Mouse (Mus musculus) stomach, embryonic 15.5 days (tissue): ENCODE measurements around the gene Defb36. TPM values are rescaled to one million over a fixed set of nuclear protein-coding genes. Genes with fewer than 3 reads are reported as not detected.

Source experiments
- ATAC-seq: fragments of 200-750 bp; cut with Nextera tagmentation; 2 replicates; pipeline ENCODE4 v1.8.0; 2017; ENCODE audit warnings: low read depth, moderate number of reproducible peaks, moderate TSS enrichment; ENCODE audit not compliant: insufficient read depth, low FRiP score
- H3K27ac ChIP-seq: fragments of 300-500 bp; sonication (generic); 2 replicates; pipeline ENCODE4 v1.5.1; 2015; ENCODE audit warnings: mild to moderate bottlenecking, inconsistent platforms
- H3K27me3 ChIP-seq: fragments of 300-500 bp; sonication (generic); replicated peaks from 2 replicates; pipeline ENCODE4 v1.6.1; 2015; ENCODE audit warnings: inconsistent platforms
- H3K36me3 ChIP-seq: fragments of 300-500 bp; sonication (generic); 2 replicates; pipeline ENCODE4 v1.6.1; 2015; ENCODE audit warnings: inconsistent platforms
- H3K4me1 ChIP-seq: fragments of 300-500 bp; sonication (generic); 2 replicates; pipeline ENCODE4 v1.6.1; 2015; ENCODE audit warnings: inconsistent platforms
- H3K4me2 ChIP-seq: fragments of 300-500 bp; sonication (generic); 2 replicates; pipeline ENCODE4 v1.6.1; 2015; ENCODE audit warnings: mild to moderate bottlenecking, inconsistent platforms
- H3K4me3 ChIP-seq: fragments of 300-500 bp; sonication (generic); replicated peaks from 2 replicates; pipeline ENCODE4 v1.5.1; 2015; ENCODE audit warnings: inconsistent platforms
- H3K9ac ChIP-seq: fragments of 300-500 bp; sonication (generic); 2 replicates; pipeline ENCODE4 v1.6.1; 2015; ENCODE audit warnings: inconsistent platforms
- H3K9me3 ChIP-seq: fragments of 300-500 bp; sonication (generic); 2 replicates; pipeline ENCODE4 v1.6.1; 2016; ENCODE audit warnings: inconsistent platforms
- WGBS: fragments of 180-500 bp; shearing (Covaris S2); methylation state at CpG from one replicate; pipeline ENCODE4 v1.1.7; 2015; 5-methylcytosine and 5-hydroxymethylcytosine counted together
- polyA plus RNA-seq: library from polyadenylated mRNA; unstranded; fragments of >200 nt; fragmentation: Nextera tagmentation; extraction: Ambion mirVana; gene quantifications from 2 replicates; pipeline ENCODE4 v1.2.1, GENCODE M21; 2015

Defb36 gene
- polyA plus RNA-seq, 1 experiment from 2014 or later = not detected

DNA sequence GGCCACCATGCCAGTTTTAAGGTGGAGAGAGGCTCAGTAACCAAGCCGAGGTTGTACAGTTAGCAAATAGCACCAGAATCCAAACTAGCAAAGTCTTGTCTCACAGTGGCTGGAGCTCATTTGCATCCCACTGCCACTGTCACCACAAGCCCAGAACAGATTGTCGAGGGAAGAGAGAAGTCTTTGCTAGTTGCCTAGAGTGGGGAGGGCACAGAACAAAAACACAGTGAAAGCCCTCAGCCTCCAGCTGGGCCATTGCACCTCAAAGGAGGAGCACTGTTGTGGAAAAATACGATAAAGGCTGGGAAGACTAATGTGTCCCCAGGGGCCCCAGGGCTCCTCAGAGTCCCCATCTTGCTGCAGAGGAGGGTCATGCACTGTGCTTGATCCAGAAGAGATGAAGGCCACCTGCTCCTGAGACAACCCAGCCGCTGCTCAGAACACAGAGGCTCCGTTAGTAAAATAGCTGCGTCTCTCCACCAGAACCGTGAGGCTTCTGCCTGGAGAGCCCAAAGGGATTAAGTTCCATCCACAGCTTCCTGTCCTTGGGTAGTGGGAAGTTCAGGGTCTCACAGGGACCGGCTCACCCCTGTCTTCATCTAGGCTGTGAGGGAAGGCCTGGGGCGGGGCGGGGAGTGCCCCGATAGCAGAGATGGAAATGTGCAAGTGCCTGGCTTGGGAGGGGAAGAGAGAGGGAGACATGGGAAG lies 35.4 kb downstream of the Defb36 start:
- Histone ChIP-seq H3K9ac (no peak overlapping the region), H3K4me3 (no peak overlapping the region), H3K9me3 (no peaks in the 10 kb centered on the region), H3K4me1 (peaks cover 36% of the 10 kb centered on the region), H3K27ac (peak overlapping the region; percentile 89), H3K4me2 (0 out of 2 replicates have a peak overlapping the region, but pooled peaks have one; percentile 3), H3K36me3 (no peaks in the 10 kb centered on the region), H3K27me3 (no peaks in the 10 kb centered on the region)
- 22% methylated on average over 11 of the region's 11 CpGs for WGBS
- peak; percentile 63 for ATAC-seq

GRCm38 (mm10) chr2:152652901-152653620 lies 48.9 kb downstream of the Defb36 start:
- Histone ChIP-seq H3K36me3 (no peaks in the 10 kb centered on the region), H3K4me1 (peaks cover 3% of the 10 kb centered on the region; the same call in 1 of the 2 replicates), H3K4me3 (no peak overlapping the region), H3K27me3 (no peaks in the 10 kb centered on the region), H3K9me3 (no peaks in the 10 kb centered on the region), H3K27ac (no peak overlapping the region), H3K9ac (no peak overlapping the region), H3K4me2 (no peak overlapping the region)
- 46% methylated on average over 10 of the region's 10 CpGs for WGBS
- no peak for ATAC-seq

DNA sequence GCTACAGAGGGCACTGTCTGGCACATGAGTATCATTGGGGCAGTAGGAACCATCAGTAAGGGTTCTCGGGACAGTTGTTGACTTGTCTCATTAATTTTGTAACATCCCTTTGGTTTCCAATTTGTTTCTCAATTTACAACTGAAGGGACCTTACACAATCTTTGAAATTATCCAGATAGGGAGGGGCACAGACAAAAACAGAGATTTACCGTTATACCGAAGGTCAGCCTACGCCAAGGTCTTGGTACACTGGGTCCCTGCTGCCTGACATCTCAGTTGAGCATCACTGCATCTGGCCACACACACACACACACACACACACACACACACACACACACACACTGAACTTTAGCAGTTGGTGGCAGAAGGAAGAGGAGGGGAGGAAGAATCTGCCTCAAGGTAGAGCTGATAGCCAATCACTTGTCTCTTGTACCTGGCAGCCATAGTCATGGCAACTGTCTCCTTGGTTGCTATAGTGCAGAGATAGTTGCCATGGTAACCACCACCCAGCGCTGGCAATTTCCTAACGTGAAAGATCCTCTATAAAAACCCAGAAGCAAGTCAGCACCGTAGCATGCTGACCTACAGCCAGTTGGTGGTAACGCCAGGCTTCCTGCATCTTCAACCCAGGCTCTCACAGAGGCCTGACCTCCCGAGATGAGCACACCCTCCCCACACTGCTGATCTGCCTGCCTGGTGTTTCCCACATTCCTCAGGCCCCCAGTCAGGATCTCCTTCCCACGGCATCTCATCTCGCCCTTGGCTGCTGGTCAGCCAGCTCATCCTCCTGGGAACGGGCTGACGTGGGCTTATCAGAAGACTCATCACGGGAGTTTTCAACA lies 50.0 kb downstream of the Defb36 start:
- 36% methylated on average over 14 of the region's 14 CpGs for WGBS
- no peak for ATAC-seq

DNA sequence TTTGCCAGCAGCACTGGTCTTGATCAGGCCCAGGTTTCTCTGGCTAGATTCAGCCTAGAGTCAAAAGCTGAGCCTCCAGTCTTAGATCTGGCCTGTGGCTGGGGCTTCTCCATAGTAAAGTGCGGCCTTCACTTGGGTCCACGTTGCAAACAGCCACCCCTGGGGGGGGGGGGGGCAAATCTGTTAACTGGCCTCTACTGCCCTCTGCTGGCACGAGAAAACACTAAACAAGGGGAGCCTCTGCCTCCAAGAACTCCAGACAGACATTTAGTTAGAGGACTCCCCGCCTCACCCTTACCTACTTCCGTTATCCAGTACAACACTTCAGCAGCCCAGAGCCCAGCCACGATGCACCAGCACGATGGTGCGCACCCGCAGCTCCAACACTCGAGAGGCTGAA lies 53.3 kb downstream of the Defb36 start:
- Histone ChIP-seq H3K27me3 (no peaks in the 10 kb centered on the region), H3K9me3 (no peaks in the 10 kb centered on the region), H3K27ac (no peak overlapping the region), H3K4me3 (no peak overlapping the region), H3K4me2 (no peak overlapping the region), H3K9ac (no peak overlapping the region), H3K36me3 (no peaks in the 10 kb centered on the region), H3K4me1 (no peaks in the 10 kb centered on the region; the same call in 1 of the 2 replicates)
- ATAC-seq = no peak
- 55% methylated on average over 10 of the region's 10 CpGs for WGBS

More for the DNA sequence above, 50.0 kb downstream of the Defb36 start:
- no peaks in the 10 kb centered on the region; the same call in 1 of the 2 replicates for H3K4me1 ChIP-seq
- no peaks in the 10 kb centered on the region for H3K27me3 ChIP-seq
- no peak overlapping the region for H3K4me2 ChIP-seq
- H3K4me3 ChIP-seq = no peak overlapping the region
- no peak overlapping the region for H3K9ac ChIP-seq
- no peak overlapping the region for H3K27ac ChIP-seq
- H3K9me3 ChIP-seq = no peaks in the 10 kb centered on the region
- H3K36me3 ChIP-seq = no peaks in the 10 kb centered on the region

GRCm38 (mm10) chr2:152661163-152661562 lies 57.0 kb downstream of the Defb36 start:
- Histone ChIP-seq H3K9me3 (no peaks in the 10 kb centered on the region), H3K9ac (no peak overlapping the region), H3K36me3 (no peaks in the 10 kb centered on the region), H3K4me2 (no peak overlapping the region), H3K4me1 (no peaks in the 10 kb centered on the region), H3K4me3 (no peak overlapping the region), H3K27me3 (no peaks in the 10 kb centered on the region), H3K27ac (no peak overlapping the region)
- 71% methylated on average over 6 of the region's 6 CpGs for WGBS
- no peak for ATAC-seq

Other genes starting within 250 kb of the Defb36 start
- gene Nrsn2, start 227.7 kb upstream of the Defb36 start, polyA plus RNA-seq = 2.0 and 2.3 TPM in 2 replicates
- gene Sox12, start 206.3 kb upstream of the Defb36 start, polyA plus RNA-seq = 7.2 and 8.0 TPM in 2 replicates
- gene Zcchc3, start 189.3 kb upstream of the Defb36 start, polyA plus RNA-seq = 40.0 and 40.1 TPM in 2 replicates
- gene 6820408C15Rik, start 188.7 kb upstream of the Defb36 start, polyA plus RNA-seq = 0.52 and 0.85 TPM in 2 replicates
- gene Defb23, start 139.7 kb upstream of the Defb36 start, polyA plus RNA-seq = not detected in 2 replicates
- not detected in 2 replicates for gene Defb20, start 127.3 kb upstream of the Defb36 start, polyA plus RNA-seq
- gene Defb22, start 114.2 kb upstream of the Defb36 start, polyA plus RNA-seq = not detected in 2 replicates
- gene Defb26, start 92.6 kb upstream of the Defb36 start, polyA plus RNA-seq = not detected in 2 replicates
- not detected in 2 replicates for gene Defb28, start 86.1 kb upstream of the Defb36 start, polyA plus RNA-seq
- not detected in 2 replicates for gene Defb29, start 64.2 kb upstream of the Defb36 start, polyA plus RNA-seq
- gene Gm17416, start 35.0 kb upstream of the Defb36 start, polyA plus RNA-seq = not detected in 2 replicates
- gene Defb21, start 31.6 kb upstream of the Defb36 start, polyA plus RNA-seq = not detected in 2 replicates
- gene Defb19, start 24.0 kb upstream of the Defb36 start, polyA plus RNA-seq = not detected in 2 replicates
- not detected in 2 replicates for gene Defb45, start 4.9 kb upstream of the Defb36 start, polyA plus RNA-seq
- gene Defb25, start 18.7 kb downstream of the Defb36 start, polyA plus RNA-seq = 1.2 and 1.6 TPM in 2 replicates
- gene Rem1, start 22.6 kb downstream of the Defb36 start, polyA plus RNA-seq = 19.1 and 22.7 TPM in 2 replicates
- 122 and 135 TPM in 2 replicates for gene H13, start 65.1 kb downstream of the Defb36 start, polyA plus RNA-seq
- 23.1 and 26.7 TPM in 2 replicates for gene Mcts2, start 82.7 kb downstream of the Defb36 start, polyA plus RNA-seq
- 117 and 138 TPM in 2 replicates for gene Id1, start 131.9 kb downstream of the Defb36 start, polyA plus RNA-seq
- gene Cox4i2, start 149.8 kb downstream of the Defb36 start, polyA plus RNA-seq = 19.0 and 19.5 TPM in 2 replicates
- gene Bcl2l1, start 227.4 kb downstream of the Defb36 start, polyA plus RNA-seq = 69.8 and 75.7 TPM in 2 replicates
- gene Tpx2, start 243.6 kb downstream of the Defb36 start, polyA plus RNA-seq = 66.5 TPM in 2 replicates